Mouse (Mus musculus) intestine, postnatal 0 days (tissue): ENCODE data around the gene Cacnb2. TPM values are rescaled to one million over a fixed set of nuclear protein-coding genes. Genes with fewer than 3 reads are reported as not detected.

Experiments used
- ATAC-seq: fragments of 200-750 bp; cut with Nextera tagmentation; 2 replicates; pipeline ENCODE4 v1.8.0; 2017; ENCODE audit warnings: mild to moderate bottlenecking, moderate TSS enrichment, moderate library complexity
- H3K27ac ChIP-seq: fragments of 300-500 bp; sonication (generic); 2 replicates; pipeline ENCODE4 v1.5.1; 2014; ENCODE audit warnings: mild to moderate bottlenecking, low read depth, low read length, moderate library complexity
- H3K27me3 ChIP-seq: fragments of 300-500 bp; sonication (generic); replicated peaks from 2 replicates; pipeline ENCODE4 v1.6.1; 2014; ENCODE audit warnings: low read length, mixed read lengths; ENCODE audit not compliant: control insufficient read depth, insufficient read depth
- H3K36me3 ChIP-seq: fragments of 300-500 bp; sonication (generic); 2 replicates; pipeline ENCODE4 v1.6.1; 2014; ENCODE audit warnings: mild to moderate bottlenecking, moderate library complexity; ENCODE audit not compliant: control insufficient read depth, insufficient read depth
- H3K4me1 ChIP-seq: fragments of 300-500 bp; sonication (generic); replicated peaks from 2 replicates; pipeline ENCODE4 v1.6.1; 2014; ENCODE audit warnings: antibody characterized with exemption, low read length, mixed read lengths; ENCODE audit not compliant: control insufficient read depth, insufficient read depth
- H3K4me2 ChIP-seq: fragments of 300-500 bp; sonication (generic); replicated peaks from 2 replicates; pipeline ENCODE4 v1.6.1; 2014; ENCODE audit warnings: low read depth, mild to moderate bottlenecking, moderate library complexity
- H3K4me3 ChIP-seq: fragments of 300-500 bp; sonication (generic); 2 replicates; pipeline ENCODE4 v1.5.1; 2014; ENCODE audit warnings: low read depth, low read length
- H3K9ac ChIP-seq: fragments of 300-500 bp; sonication (generic); 2 replicates; pipeline ENCODE4 v1.6.1; 2014; ENCODE audit warnings: mild to moderate bottlenecking, low read depth, low read length
- H3K9me3 ChIP-seq: fragments of 300-500 bp; sonication (generic); 2 replicates; pipeline ENCODE4 v1.6.1; 2016; ENCODE audit warnings: mixed run types; ENCODE audit not compliant: control insufficient read depth
- CTCF ChIP-seq: sonication (generic); IDR thresholded peaks from 2 replicates; pipeline ENCODE4 v1.5.1; 2016; ENCODE audit warnings: low read depth, mild to moderate bottlenecking, control low read depth, antibody characterized with exemption, moderate library complexity
- WGBS: fragments of 180-500 bp; shearing (Covaris S2); extraction: QIAGEN DNeasy Blood & Tissue Kit; methylation state at CpG from one replicate; pipeline ENCODE4 v1.1.7; 2014; 5-methylcytosine and 5-hydroxymethylcytosine counted together
- polyA plus RNA-seq: library from polyadenylated mRNA; unstranded; fragments of >200 nt; fragmentation: Nextera tagmentation; extraction: Ambion mirVana; gene quantifications from 2 replicates; pipeline ENCODE4 v1.2.1, GENCODE M21; 2015

Cacnb2 gene
- polyA plus RNA-seq, 1 experiment from 2014 or later = 0.99 TPM

DNA sequence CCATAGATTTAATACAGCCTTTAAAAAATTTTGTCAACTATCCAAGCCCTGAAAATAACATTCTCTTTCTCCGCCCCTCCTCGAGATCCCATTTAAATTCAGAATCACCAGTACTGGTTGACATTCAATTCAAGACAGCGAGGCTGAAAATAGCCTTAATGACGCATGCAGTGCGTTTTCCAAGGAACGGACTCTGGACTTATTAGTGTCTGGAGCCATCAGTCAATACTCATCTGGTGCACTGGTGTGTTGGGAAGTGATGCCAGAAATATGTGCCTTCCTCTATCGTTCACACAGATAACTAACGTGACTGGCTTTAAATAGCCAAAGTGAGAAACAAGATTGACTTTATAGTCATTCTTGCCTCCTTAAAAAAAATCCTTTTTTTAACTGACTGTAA lies 333.6 kb downstream of the Cacnb2 start:
- WGBS = 50% methylated on average over 8 of the region's 8 CpGs
- H3K27me3 ChIP-seq = no peaks in the 10 kb centered on the region
- no peak for TF ChIP-seq CTCF
- no peak overlapping the region for H3K9ac ChIP-seq
- H3K4me2 ChIP-seq = no peak overlapping the region
- no peaks in the 10 kb centered on the region for H3K36me3 ChIP-seq
- no peak overlapping the region for H3K27ac ChIP-seq
- no peak overlapping the region for H3K4me3 ChIP-seq
- no peaks in the 10 kb centered on the region for H3K4me1 ChIP-seq
- H3K9me3 ChIP-seq = no peaks in the 10 kb centered on the region
- no peak for ATAC-seq

DNA sequence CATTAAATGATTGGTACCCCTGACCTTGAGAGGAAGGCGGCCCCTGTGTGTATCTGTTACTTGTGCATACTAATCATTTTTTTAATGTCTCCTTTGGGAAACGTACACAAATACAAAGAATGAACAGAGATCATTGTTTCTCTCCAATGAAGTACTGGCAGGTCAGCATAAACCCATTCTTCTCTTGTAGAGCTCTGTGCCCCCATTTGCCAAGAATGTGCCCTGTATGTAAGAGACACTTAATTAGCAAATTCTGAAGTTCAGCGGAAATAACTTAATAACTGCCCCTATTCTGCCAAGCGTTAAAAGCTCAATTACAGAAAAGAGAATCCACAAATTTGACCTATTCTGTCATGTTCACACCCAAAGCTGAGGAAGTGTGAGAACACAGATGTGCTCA lies 339.4 kb downstream of the Cacnb2 start:
- no peaks in the 10 kb centered on the region for H3K27me3 ChIP-seq
- ATAC-seq = no peak
- 81% methylated on average over 4 of the region's 4 CpGs for WGBS
- no peaks in the 10 kb centered on the region for H3K36me3 ChIP-seq
- no peak overlapping the region for H3K4me3 ChIP-seq
- TF ChIP-seq CTCF = no peak
- no peak overlapping the region for H3K4me2 ChIP-seq
- no peaks in the 10 kb centered on the region for H3K9me3 ChIP-seq
- H3K4me1 ChIP-seq = no peaks in the 10 kb centered on the region
- H3K9ac ChIP-seq = no peak overlapping the region
- H3K27ac ChIP-seq = no peak overlapping the region

DNA sequence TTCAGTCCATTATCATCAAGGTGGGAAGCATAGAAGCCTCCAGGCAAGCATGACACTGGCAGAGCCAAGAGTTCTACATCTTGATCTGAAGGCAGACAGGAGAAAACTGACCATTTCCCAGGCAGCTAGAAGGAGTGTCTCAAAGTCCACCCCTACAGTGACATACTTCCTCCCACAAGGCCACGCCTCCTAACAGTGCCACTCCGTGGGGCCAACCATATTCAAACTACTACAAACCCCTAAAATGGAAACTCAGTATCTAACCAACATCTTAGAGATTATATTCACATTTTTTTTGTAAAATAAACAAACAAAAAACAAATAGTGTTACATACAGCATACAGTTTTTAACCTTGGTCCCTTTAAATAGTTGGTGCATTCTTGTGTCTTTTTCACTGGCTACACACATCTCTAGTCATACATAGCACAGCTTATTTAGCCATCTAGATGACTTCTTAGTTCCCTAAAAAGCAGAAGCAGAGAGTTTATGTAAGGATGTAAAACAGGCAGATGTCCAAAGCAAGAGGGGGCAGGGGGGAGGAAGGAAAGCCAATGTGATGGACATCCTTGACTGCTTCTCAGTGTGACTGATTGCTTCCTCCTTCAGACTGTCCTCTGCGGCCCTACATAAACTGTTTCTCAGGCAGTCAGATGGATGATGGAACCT lies 340.9 kb downstream of the Cacnb2 start:
- Histone ChIP-seq H3K36me3 (no peaks in the 10 kb centered on the region), H3K9ac (no peak overlapping the region), H3K4me2 (no peak overlapping the region), H3K9me3 (no peaks in the 10 kb centered on the region), H3K27me3 (no peaks in the 10 kb centered on the region), H3K4me3 (no peak overlapping the region), H3K27ac (no peak overlapping the region), H3K4me1 (no peaks in the 10 kb centered on the region)
- no peak for TF ChIP-seq CTCF
- ATAC-seq = no peak
- WGBS = 66% methylated on average over 3 of the region's 3 CpGs

DNA sequence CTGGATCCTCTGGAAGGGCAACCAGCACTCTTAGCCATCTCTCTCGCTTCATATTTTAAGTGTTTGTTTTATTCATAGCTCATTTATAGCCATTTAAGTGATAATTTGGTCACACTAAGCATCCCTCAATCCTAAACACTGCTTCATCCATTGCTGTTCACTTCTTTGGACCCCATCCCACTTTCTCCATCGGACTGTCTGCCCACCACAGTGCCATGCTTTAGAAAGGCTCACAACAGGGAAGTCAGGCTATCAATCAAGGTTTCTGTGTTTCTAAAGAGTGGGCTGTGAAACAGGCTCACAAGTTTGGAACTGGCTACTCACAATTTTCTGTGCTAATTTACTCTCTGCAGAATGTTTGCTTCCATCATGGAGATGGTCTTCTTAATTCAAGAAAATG lies 350.2 kb downstream of the Cacnb2 start:
- no peak for ATAC-seq
- Histone ChIP-seq H3K4me3 (no peak overlapping the region), H3K36me3 (no peaks in the 10 kb centered on the region), H3K4me1 (no peaks in the 10 kb centered on the region), H3K27ac (no peak overlapping the region), H3K4me2 (no peak overlapping the region), H3K27me3 (no peaks in the 10 kb centered on the region), H3K9me3 (no peaks in the 10 kb centered on the region), H3K9ac (no peak overlapping the region)
- no peak for TF ChIP-seq CTCF
- 70% methylated on average over 2 of the region's 2 CpGs for WGBS

DNA sequence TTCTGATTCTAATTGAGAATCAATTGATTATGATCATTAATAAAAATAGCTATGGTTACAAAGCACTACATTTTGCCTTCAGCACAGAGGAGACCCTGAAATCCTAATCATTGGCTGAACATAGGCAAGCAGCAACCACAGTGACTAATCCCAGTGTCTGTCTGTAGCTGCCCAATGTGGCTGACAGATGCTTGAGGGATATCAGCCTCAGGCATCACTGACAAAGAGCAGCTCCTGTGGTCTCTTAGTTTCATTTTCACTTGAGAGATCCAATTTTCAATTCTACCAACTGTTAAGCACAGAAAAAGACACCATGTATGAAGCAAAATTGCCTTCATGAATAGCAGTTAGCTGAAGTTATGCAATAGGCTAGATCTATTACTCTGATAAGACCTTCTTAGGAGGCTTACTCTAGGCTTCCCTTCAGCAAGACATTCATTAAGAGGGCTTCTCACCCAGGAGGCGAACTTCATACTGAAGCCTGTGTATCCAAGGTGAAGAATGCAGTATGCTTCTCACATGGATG lies 358.1 kb downstream of the Cacnb2 start:
- Histone ChIP-seq H3K27ac (no peak overlapping the region), H3K4me3 (no peak overlapping the region), H3K4me2 (no peak overlapping the region), H3K27me3 (no peaks in the 10 kb centered on the region), H3K4me1 (no peaks in the 10 kb centered on the region), H3K9me3 (no peaks in the 10 kb centered on the region), H3K9ac (no peak overlapping the region), H3K36me3 (no peaks in the 10 kb centered on the region)
- no peak for TF ChIP-seq CTCF
- no peak for ATAC-seq
- WGBS = 67% methylated on average over 1 of the region's 1 CpGs

DNA sequence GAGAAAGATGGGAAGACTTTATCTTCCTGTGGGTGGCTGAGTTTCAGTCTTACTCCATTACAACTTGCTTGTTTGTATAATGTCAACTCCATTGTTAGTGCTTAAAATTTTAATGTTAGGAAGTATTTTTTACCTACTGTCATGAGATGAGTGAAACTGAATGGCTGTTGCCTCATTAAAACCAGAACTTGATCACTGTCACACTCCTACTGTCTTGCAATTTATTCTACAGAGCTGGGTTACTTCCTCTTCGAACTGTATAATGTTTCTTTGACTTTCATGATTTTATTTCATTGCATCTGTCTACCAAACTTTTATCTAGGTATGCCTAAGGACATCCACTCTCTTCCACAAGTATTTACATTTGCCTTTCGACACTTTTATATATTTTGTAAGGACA lies 358.6 kb downstream of the Cacnb2 start:
- H3K36me3 ChIP-seq = no peaks in the 10 kb centered on the region
- H3K9me3 ChIP-seq = no peaks in the 10 kb centered on the region
- no peaks in the 10 kb centered on the region for H3K4me1 ChIP-seq
- H3K27ac ChIP-seq = no peak overlapping the region
- H3K9ac ChIP-seq = no peak overlapping the region
- H3K4me2 ChIP-seq = no peak overlapping the region
- no peak overlapping the region for H3K4me3 ChIP-seq
- WGBS = 82% methylated on average over 2 of the region's 2 CpGs
- no peak for ATAC-seq
- TF ChIP-seq CTCF = no peak
- no peaks in the 10 kb centered on the region for H3K27me3 ChIP-seq
